Mouse (Mus musculus): Measurements from ENCODE around the gene Ppip5k2. TPM values are rescaled to one million over a fixed set of nuclear protein-coding genes. Genes with fewer than 3 reads are reported as not detected.

Gene Ppip5k2
- total RNA-seq, 1 experiment from 2014 or later: 17.2 TPM

GRCm38 (mm10) chr1:97660687-97661405, 109.4 kb downstream of the Ppip5k2 start:
- DNase-seq: peak; percentile 83

- no peak for DNase-seq
These were observed 110.8 kb downstream of the Ppip5k2 start for GRCm38 (mm10) chr1:97659405-97659804.

- no peak for DNase-seq
These were observed 112.4 kb downstream of the Ppip5k2 start for GRCm38 (mm10) chr1:97657786-97658185.

- no peak for DNase-seq
These were observed 113.0 kb downstream of the Ppip5k2 start for GRCm38 (mm10) chr1:97657201-97657600.

Other genes starting within 250 kb of the Ppip5k2 start
- gene D1Ertd622e, start 108.3 kb downstream of the Ppip5k2 start, total RNA-seq (2021): 16.3 and 18.0 TPM in 2 replicates
- 8.2 and 11.0 TPM in 2 replicates for gene Gin1, start 239 bp downstream of the Ppip5k2 start, total RNA-seq (2021)